Mouse (Mus musculus): Measurements from ENCODE around the gene Ezh1. TPM values are rescaled to one million over a fixed set of nuclear protein-coding genes. Genes with fewer than 3 reads are reported as not detected.
A peak's percentile ranks its signal among the peaks of the same experiment; 100 is the strongest.

Gene Ezh1
- polyA plus RNA-seq, 1 experiment from 2014 or later, result 16.9 TPM

DNA sequence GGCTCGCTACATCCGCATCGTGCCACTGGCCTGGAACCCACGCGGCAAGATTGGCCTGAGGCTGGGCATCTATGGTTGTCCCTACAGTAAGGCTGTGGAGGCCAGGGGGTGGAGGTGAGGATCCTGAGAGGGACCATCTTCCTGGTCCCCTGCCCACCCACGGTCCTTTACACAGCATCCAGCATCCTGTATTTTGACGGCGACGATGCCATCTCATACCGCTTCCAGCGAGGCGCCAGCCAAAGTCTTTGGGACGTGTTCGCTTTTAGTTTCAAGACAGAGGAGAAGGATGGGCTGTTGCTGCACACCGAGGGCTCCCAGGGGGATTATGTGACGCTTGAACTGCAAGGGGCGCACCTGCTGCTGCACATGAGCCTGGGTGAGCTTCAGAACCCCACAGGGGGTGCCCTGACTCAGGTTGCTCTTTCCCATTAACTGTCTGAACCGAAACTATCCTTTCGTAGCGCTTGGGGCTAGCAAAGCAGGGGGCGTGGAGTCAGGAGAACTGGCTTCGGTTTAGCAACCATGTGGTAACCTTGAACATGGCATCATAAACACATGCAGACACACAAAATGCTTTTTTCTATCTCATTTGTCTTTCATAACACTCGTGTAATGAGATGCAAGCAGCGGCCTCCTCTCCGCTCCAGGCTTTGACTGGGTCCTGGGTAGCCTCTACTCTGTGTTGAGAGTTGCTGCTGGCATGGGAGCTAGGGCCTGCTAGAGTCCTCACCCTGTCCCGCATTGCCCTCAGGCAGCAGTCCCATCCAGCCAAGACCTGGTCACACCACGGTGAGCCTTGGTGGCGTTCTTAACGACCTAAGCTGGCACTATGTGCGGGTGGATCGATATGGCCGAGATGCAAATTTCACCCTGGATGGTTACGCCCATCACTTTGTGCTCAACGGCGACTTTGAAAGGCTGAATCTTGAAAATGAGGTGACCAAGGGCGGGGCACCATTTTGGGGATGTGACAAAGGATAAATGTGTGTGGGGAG, 47.9 kb downstream of the Ezh1 start:
- WGBS, result 48% methylated on average over 36 of the region's 36 CpGs
- Histone ChIP-seq H3K27ac (no peak overlapping the region), H3K9ac (peak overlapping the region; percentile 36; the same call in 1 of the 2 replicates), H3K4me2 (peak overlapping the region; percentile 34), H3K9me3 (no peaks in the 10 kb centered on the region), H3K27me3 (peaks cover 69% of the 10 kb centered on the region), H3K4me1 (peaks cover 46% of the 10 kb centered on the region), H3K36me3 (no peaks in the 10 kb centered on the region), H3K4me3 (0 out of 2 replicates have a peak overlapping the region, but pooled peaks have one; percentile 2)
- no peak for ATAC-seq (ENCODE audit: insufficient number of reproducible peaks, insufficient read depth, low FRiP score, low TSS enrichment, low read depth)

DNA sequence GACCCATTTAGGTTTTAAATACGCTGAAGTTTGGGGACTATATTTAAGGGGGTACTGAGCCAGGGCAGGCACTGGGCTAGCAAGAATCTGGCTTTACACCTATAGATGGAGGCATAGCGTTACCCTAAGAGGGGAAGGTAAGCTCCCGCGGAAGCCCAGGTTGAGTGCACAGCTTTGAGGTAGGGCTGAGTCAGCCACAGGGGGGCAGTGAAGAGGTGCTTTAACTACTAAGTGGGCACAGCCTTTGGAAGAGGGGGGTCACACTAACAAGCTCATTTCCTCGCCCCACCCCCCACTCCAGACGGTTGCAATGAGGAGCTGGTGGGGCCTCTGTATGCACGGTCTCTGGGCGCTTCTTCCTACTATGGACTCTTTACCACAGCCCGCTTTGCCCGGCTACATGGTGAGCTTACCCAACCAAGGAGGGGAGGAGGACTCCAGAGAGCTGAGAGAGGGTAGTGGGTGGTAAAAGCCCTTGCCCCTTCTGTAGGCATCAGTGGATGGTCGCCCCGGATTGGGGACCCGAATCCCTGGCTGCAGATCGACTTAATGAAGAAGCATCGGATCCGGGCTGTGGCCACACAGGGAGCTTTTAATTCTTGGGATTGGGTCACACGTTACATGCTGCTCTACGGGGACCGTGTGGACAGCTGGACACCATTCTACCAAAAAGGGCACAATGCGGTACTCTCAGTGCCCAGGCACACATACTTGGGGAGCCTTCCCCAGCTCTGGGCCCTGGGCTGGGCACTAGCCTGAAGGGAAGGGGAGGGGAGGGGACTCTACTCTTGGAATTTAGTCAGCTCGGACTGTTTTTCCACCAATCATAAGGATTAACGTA, 49.1 kb downstream of the Ezh1 start:
- H3K9me3 ChIP-seq, result no peaks in the 10 kb centered on the region
- H3K4me2 ChIP-seq, result peak overlapping the region; percentile 57
- H3K27me3 ChIP-seq, result peaks cover 75% of the 10 kb centered on the region
- no peak for ATAC-seq (ENCODE audit: insufficient number of reproducible peaks, insufficient read depth, low FRiP score, low TSS enrichment, low read depth)
- no peak overlapping the region for H3K27ac ChIP-seq
- peaks cover 56% of the 10 kb centered on the region for H3K4me1 ChIP-seq
- peak overlapping the region; percentile 35; the same call in 1 of the 2 replicates for H3K4me3 ChIP-seq
- H3K36me3 ChIP-seq, result no peaks in the 10 kb centered on the region
- WGBS, result 19% methylated on average over 22 of the region's 22 CpGs
- H3K9ac ChIP-seq, result no peak overlapping the region

DNA sequence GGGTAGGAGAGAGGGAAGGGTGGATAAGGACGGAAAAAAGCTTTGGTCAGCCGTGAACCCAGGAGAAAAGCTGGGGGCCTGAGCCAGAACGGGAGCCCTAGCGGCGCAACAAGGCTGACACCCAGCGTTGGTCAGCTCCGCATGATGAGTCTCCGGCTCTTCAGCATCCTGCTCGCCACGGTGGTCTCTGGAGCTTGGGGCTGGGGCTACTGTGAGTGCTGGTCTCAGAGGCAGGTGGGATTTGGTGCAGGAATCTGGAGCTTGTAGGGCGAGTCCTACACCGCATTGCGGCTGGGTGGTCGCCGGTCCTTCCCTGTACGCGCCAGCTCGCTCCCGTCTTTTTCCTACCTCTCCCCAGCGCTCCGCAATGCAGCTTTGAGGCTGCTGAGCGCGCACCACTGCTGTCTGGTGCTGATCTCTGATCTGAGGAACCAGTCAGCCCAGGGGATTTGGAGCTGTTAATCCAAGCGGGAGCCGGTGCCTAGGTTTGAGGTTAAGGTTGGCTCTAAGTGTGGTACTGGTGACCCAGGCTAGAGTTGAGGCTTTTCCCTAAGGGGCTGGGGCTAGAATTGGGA, 50.1 kb downstream of the Ezh1 start:
- no peak for ATAC-seq (ENCODE audit: insufficient number of reproducible peaks, insufficient read depth, low FRiP score, low TSS enrichment, low read depth)

DNA sequence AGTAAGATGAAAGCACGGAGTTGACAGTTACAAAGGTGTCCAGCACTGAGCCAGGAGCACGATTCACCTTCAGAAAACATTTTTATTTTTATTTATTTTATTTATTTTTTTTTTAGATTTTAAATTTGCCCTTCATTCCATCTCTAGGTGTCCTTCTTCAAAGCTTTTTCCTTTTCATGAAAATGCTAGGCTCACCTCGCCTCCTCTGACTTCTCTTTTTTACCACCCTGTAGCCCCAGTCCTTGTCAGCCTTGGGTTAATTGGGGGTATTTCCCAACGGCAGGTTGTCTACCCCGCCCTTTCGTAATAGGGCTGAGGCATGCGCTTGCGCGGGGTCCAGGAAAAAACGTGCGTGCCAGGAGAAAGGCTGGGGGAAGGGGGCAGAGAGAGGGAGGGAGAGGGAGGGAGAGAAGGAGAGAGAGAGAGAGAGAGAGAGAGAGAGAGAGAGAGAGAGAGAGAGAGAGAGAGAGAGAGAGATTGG, 50.6 kb downstream of the Ezh1 start:
- Histone ChIP-seq H3K4me1 (peaks cover 62% of the 10 kb centered on the region), H3K27ac (no peak overlapping the region), H3K36me3 (no peaks in the 10 kb centered on the region), H3K27me3 (peaks cover 75% of the 10 kb centered on the region), H3K9me3 (no peaks in the 10 kb centered on the region), H3K4me3 (peak overlapping the region; percentile 35), H3K4me2 (peak overlapping the region; percentile 57), H3K9ac (0 out of 2 replicates have a peak overlapping the region, but pooled peaks have one; percentile 7)
- WGBS, result 7% methylated on average over 11 of the region's 11 CpGs
- no peak for ATAC-seq (ENCODE audit: insufficient number of reproducible peaks, insufficient read depth, low FRiP score, low TSS enrichment, low read depth)

More for the DNA sequence above, 50.1 kb downstream of the Ezh1 start:
- peak overlapping the region; percentile 57 for H3K4me2 ChIP-seq
- H3K4me3 ChIP-seq, result peak overlapping the region; percentile 35
- H3K9me3 ChIP-seq, result no peaks in the 10 kb centered on the region
- no peaks in the 10 kb centered on the region for H3K36me3 ChIP-seq
- H3K9ac ChIP-seq, result 0 out of 2 replicates have a peak overlapping the region, but pooled peaks have one; percentile 7
- H3K27me3 ChIP-seq, result peaks cover 75% of the 10 kb centered on the region
- peaks cover 61% of the 10 kb centered on the region for H3K4me1 ChIP-seq
- WGBS, result under 1% methylated on average over 25 of the region's 25 CpGs
- H3K27ac ChIP-seq, result no peak overlapping the region

DNA sequence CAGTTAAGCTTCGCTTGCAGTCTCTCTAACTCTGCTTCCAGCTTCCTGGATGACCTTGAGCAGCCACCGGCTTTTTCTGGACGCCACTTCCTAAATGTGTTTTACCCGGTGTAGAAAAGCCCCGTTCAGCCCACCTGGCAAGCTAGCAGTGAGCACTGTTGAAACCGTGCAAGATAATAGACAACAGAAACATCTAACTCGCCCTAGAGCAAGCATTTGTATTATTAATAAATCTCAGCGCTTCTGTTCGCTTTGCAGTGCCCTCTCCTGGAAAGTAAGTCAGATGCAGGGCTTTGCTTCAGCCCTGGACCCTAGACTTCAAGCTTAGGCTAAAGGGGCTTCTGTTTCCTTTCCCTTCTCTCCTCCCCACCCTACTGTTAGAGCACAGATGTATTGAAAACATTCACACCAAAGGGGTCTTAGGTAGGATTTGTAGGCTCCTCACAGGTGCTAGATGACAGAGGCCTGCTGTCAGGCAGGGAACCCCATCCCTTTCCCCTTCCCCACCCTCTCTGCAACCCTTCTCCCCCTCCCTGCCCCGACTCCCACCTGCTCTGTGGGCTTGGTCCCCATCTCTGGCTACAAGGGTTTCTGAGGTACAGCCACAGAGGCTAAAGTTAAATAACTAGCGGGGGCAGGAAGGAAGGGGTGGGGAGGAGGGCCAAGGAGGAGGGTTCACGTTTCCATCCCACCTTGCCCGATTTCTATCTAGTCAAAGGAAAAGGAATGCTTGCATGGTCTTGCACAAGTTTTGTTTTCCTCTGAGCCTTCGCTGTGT, 51.2 kb downstream of the Ezh1 start, which contains the start of gene Ccr10:
TSS of gene Ccr10 (minus strand) at position 593 of the 778 bp plus-strand sequence.
- peak within 1 kb of the TSS; percentile 67 for H3K4me2 ChIP-seq
- peaks cover 68% of the 10 kb centered on the region for H3K4me1 ChIP-seq
- peak within 1 kb of the TSS; percentile 39 for H3K4me3 ChIP-seq
- ATAC-seq (ENCODE audit: insufficient number of reproducible peaks, insufficient read depth, low FRiP score, low TSS enrichment, low read depth), result no peak
- H3K27ac ChIP-seq, result no peak within 1 kb of the TSS
- H3K9me3 ChIP-seq, result no peaks in the 10 kb centered on the region
- 12% methylated on average over 14 of the region's 14 CpGs for WGBS
- H3K36me3 ChIP-seq, result no peaks in the 10 kb centered on the region
- H3K27me3 ChIP-seq, result peaks cover 76% of the 10 kb centered on the region
- peak within 1 kb of the TSS; percentile 56; the same call in 1 of the 2 replicates for H3K9ac ChIP-seq

DNA sequence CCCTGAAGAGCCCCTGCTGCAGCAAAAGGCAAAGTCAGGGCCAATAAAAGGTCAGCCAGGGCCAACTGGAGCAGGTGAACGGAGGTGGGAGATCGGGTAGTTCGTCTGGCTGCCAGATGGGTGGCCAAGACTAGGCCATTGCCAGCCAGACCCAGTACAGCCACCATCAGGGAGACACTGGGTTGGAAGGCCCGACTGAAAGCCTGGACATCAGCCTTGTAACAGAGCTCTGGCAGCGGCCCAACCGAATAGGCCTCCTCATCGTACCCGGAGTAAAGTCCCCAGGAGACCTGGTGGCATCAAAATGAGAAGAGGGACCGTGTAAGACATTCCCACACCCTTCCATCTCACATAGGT, 51.9 kb downstream of the Ezh1 start:
- peak overlapping the region; percentile 39 for H3K4me3 ChIP-seq
- H3K36me3 ChIP-seq, result no peaks in the 10 kb centered on the region
- H3K4me2 ChIP-seq, result peak overlapping the region; percentile 67
- H3K4me1 ChIP-seq, result peaks cover 74% of the 10 kb centered on the region
- H3K9ac ChIP-seq, result peak overlapping the region; percentile 56
- H3K27ac ChIP-seq, result no peak overlapping the region
- WGBS, result 26% methylated on average over 9 of the region's 9 CpGs
- H3K9me3 ChIP-seq, result no peaks in the 10 kb centered on the region
- peaks cover 78% of the 10 kb centered on the region for H3K27me3 ChIP-seq
- no peak for ATAC-seq (ENCODE audit: insufficient number of reproducible peaks, insufficient read depth, low FRiP score, low TSS enrichment, low read depth)

DNA sequence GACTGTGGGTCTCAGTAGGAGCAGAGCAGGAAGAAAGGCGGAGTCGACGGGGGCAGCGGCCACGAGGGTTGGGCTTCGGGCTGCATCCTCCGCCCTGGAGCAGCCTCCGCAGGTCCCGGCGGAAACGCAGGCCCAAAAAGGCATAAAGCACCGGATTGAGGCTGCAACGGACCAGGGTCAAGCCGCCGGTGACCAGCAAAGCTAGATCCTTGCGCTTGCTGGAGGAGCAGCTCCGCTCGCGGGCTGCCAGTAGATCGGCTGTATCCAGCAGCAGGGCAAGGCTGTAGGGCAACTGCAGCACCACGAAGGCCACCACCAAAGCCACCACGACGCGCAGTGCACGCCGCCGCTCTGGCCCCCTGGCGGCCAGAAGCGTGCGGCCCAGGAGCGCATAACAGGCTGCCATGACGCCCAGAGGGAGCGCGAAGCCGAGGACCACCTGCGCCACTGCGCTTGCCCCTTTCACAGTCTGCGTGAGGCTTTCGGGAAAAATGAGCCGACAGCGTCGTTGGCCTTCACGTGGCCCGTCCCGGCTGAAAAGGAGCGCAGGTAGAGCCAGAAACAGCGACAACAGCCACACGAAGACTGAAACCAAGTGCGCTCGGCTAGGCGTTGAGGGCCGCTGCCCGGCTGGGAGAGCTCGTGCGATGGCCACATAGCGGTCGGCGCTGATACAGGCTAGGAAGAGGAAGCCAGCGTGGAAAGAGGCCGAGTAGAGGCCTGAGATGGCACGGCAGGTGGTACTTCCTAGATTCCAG, 52.5 kb downstream of the Ezh1 start:
- 1% methylated on average over 61 of the region's 61 CpGs for WGBS
- H3K9ac ChIP-seq, result peak overlapping the region; percentile 56
- H3K4me3 ChIP-seq, result peak overlapping the region; percentile 39
- H3K4me1 ChIP-seq, result peaks cover 80% of the 10 kb centered on the region
- H3K27ac ChIP-seq, result peak overlapping the region; percentile 51; the same call in 1 of the 2 replicates
- no peaks in the 10 kb centered on the region for H3K9me3 ChIP-seq
- peaks cover 78% of the 10 kb centered on the region for H3K27me3 ChIP-seq
- H3K4me2 ChIP-seq, result peak overlapping the region; percentile 67
- no peak; the same call in 1 of the 2 replicates for ATAC-seq (ENCODE audit: insufficient number of reproducible peaks, insufficient read depth, low FRiP score, low TSS enrichment, low read depth)
- no peaks in the 10 kb centered on the region for H3K36me3 ChIP-seq

DNA sequence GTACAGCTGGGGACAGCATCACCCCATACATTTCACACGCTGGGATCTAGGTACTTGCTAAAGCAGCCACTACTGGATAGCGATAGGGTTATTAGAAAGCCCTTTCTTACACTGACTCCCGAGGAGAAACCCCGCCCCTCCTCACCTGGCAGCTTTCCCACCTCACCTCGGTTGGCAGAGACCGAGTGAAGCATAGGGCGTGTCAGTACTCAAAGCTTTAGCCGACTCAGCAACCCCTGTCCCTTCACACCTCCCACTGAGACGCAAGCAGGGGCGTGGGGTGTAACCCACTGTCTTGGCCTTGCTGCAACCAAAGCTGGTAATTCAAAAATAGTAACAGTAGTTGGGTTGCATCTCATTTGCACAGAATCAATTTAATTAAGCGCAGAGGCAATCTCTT, 53.2 kb downstream of the Ezh1 start:
- peaks cover 79% of the 10 kb centered on the region for H3K4me1 ChIP-seq
- H3K9ac ChIP-seq, result peak overlapping the region; percentile 56; the same call in 1 of the 2 replicates
- ATAC-seq (ENCODE audit: insufficient number of reproducible peaks, insufficient read depth, low FRiP score, low TSS enrichment, low read depth), result no peak
- WGBS, result 6% methylated on average over 11 of the region's 11 CpGs
- H3K9me3 ChIP-seq, result no peaks in the 10 kb centered on the region
- H3K4me3 ChIP-seq, result peak overlapping the region; percentile 39
- no peak overlapping the region for H3K27ac ChIP-seq
- H3K36me3 ChIP-seq, result no peaks in the 10 kb centered on the region
- H3K4me2 ChIP-seq, result peak overlapping the region; percentile 67
- peaks cover 78% of the 10 kb centered on the region for H3K27me3 ChIP-seq

DNA sequence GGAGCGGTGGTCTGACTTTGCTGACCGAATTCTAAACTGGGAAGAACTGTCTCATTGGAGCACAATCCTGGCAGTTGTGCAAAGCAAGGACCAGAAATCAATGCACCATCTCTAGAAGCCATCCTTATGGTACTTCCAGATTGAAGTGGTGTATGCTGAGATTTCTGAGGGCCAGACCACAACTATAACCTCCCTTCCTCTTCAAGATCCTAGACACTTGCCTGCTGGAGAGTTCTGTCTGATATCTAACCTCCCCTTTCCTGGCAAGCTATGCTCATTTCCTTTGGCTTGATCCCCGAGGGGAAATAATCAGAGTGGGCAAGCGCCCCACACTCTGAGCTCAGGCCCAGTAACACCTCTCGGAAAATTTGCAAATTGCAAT, 53.8 kb downstream of the Ezh1 start:
- WGBS, result 8% methylated on average over 5 of the region's 5 CpGs
- Histone ChIP-seq H3K27ac (peak overlapping the region; percentile 87), H3K4me3 (peak overlapping the region; percentile 76), H3K27me3 (peaks cover 78% of the 10 kb centered on the region), H3K9ac (peak overlapping the region; percentile 71), H3K36me3 (peaks cover 6% of the 10 kb centered on the region), H3K4me1 (peaks cover 80% of the 10 kb centered on the region), H3K4me2 (peak overlapping the region; percentile 92), H3K9me3 (no peaks in the 10 kb centered on the region)
- no peak for ATAC-seq (ENCODE audit: insufficient number of reproducible peaks, insufficient read depth, low FRiP score, low TSS enrichment, low read depth)
